Mouse (Mus musculus): ENCODE measurements around the gene Opn4. TPM values are rescaled to one million over a fixed set of nuclear protein-coding genes. Genes with fewer than 3 reads are reported as not detected.

The Opn4 gene
- total RNA-seq, 2 experiments from 2014 or later, result not detected

GRCm38 (mm10) chr14:34562393-34562792 is 37.5 kb downstream of the Opn4 start:
- no peak for DNase-seq

- DNase-seq, result no peak
These were observed 38.3 kb downstream of the Opn4 start for GRCm38 (mm10) chr14:34561647-34562046.

GRCm38 (mm10) chr14:34558947-34559346 is 41.0 kb downstream of the Opn4 start:
- no peak for DNase-seq

- no peak for DNase-seq
These were observed 44.7 kb downstream of the Opn4 start for GRCm38 (mm10) chr14:34555211-34555610.

GRCm38 (mm10) chr14:34554047-34554446 is 45.9 kb downstream of the Opn4 start:
- peak; percentile 57 for DNase-seq

- no peak for DNase-seq
These were observed 46.5 kb downstream of the Opn4 start for GRCm38 (mm10) chr14:34553470-34553869.

GRCm38 (mm10) chr14:34552226-34552625 is 47.7 kb downstream of the Opn4 start:
- no peak for DNase-seq

GRCm38 (mm10) chr14:34549004-34549671 is 50.8 kb downstream of the Opn4 start:
- peak; percentile 80 for DNase-seq

GRCm38 (mm10) chr14:34548391-34549001 is 51.4 kb downstream of the Opn4 start:
- peak; percentile 82 for DNase-seq

- DNase-seq, result no peak
These were observed 55.4 kb downstream of the Opn4 start for GRCm38 (mm10) chr14:34544545-34544944.

- DNase-seq, result no peak
These were observed 55.9 kb downstream of the Opn4 start for GRCm38 (mm10) chr14:34544001-34544400.

GRCm38 (mm10) chr14:34543596-34543995 is 56.3 kb downstream of the Opn4 start:
- no peak for DNase-seq

GRCm38 (mm10) chr14:34541896-34542295 is 58.0 kb downstream of the Opn4 start:
- no peak for DNase-seq

GRCm38 (mm10) chr14:34540685-34541162 is 59.2 kb downstream of the Opn4 start:
- DNase-seq, result peak; percentile 66

Other genes with a start within 250 kb of the Opn4 start
- gene Fam25c, start 244.7 kb downstream of the Opn4 start, total RNA-seq (2021), result 1 to 10 TPM in 1 of 2 experiments, under 1 TPM in 1; 0.82 to 1.3 TPM
- 10 to 100 TPM in 1 of 2 experiments, 1 to 10 TPM in 1; 3.3 to 34.6 TPM for gene Sncg, start 225.4 kb downstream of the Opn4 start, total RNA-seq (2021)
- 10 to 100 TPM in 1 of 2 experiments, 1 to 10 TPM in 1; 7.4 to 12.7 TPM for gene Mmrn2, start 224.7 kb downstream of the Opn4 start, total RNA-seq (2021)
- gene Bmpr1a, start 96.8 kb downstream of the Opn4 start, total RNA-seq (2021), result 10 to 100 TPM; 54.4 to 56.6 TPM
- not detected for gene 9230112D13Rik, start 77.3 kb downstream of the Opn4 start, total RNA-seq (2021)
- 1,000 to 10,000 TPM; 2,264 to 2,912 TPM for gene Ldb3, start 11.5 kb downstream of the Opn4 start, total RNA-seq (2021)
- 10 to 100 TPM; 31.4 to 32.3 TPM for gene Wapl, start 73.8 kb upstream of the Opn4 start, total RNA-seq (2021)
- gene Grid1, start 220.0 kb upstream of the Opn4 start, total RNA-seq (2021), result not detected